Mouse (Mus musculus) heart, postnatal 10 days (tissue): ENCODE measurements around the gene Dhrs3. TPM values are rescaled to one million over a fixed set of nuclear protein-coding genes. Genes with fewer than 3 reads are reported as not detected.
A peak's percentile ranks its signal among the peaks of the same experiment; 100 is the strongest.

Experiments
- DNase-seq, 2 experiments: peaks; one replicate each; pipeline ENCODE4 v3.0.0; 2021
- intact Hi-C: fragments of 180-260 bp; cut with DNase I; formaldehyde crosslinking; loops from one replicate; pipeline ENCODE4 v1.15.1; 2025
- total RNA-seq, 2 experiments: library from RNA; stranded (reverse); gene quantifications; 2 replicates each; pipeline ENCODE4 v1.2.3; 2021

Dhrs3 gene
- total RNA-seq, 2 experiments from 2014 or later = 90.2 to 95.2 TPM

DNA sequence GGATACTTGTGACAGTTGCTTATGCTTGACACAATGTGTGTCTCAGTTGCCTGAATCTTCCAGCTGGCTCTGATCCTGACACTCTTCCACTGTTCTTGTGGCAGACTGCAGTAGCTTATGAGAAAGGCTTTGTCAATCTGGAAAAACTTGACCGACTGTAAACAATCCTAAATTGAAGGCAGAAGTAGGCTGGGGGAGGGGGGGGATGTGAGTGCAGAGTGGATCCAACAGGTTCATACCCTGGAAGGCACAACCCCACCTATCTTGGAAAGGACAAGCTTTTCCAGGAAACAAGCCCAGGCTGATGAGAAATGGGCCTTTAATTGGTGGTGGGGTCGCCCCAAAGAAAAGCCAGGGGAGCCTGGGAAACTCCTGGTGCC, 2.6 kb downstream of the Dhrs3 start:
- DNase-seq = peak; percentile 57 to 60
- intact Hi-C loops = loop anchor here (10.0 kb wide), 1 partner anchor 120 kb away; no protein-coding TSS in a partner anchor

DNA sequence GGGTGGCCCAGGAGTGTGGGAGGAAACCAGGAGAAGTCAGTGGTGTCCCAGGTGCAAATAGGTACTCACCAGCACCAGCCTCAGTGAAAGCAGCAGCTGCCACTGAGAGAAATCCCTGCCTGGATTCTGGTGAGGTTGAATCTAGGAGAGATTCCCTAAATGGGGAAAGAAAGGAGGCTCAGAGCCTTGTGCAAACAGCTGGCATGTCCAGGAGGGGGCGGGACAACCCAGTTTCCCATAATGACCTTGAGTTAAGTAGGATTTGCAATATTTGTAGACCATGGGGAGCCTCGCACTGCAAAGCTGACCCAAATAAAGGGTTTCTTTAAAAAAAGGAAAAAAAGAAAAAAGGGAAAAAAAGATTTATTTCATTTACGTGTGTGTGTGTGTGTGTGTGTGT, 3.7 kb downstream of the Dhrs3 start:
- intact Hi-C loops = loop anchor here (1.0 to 10.0 kb wide), 2 partner anchors 118 to 155 kb away; no protein-coding TSS in a partner anchor
- DNase-seq = peak; percentile 81 to 83

DNA sequence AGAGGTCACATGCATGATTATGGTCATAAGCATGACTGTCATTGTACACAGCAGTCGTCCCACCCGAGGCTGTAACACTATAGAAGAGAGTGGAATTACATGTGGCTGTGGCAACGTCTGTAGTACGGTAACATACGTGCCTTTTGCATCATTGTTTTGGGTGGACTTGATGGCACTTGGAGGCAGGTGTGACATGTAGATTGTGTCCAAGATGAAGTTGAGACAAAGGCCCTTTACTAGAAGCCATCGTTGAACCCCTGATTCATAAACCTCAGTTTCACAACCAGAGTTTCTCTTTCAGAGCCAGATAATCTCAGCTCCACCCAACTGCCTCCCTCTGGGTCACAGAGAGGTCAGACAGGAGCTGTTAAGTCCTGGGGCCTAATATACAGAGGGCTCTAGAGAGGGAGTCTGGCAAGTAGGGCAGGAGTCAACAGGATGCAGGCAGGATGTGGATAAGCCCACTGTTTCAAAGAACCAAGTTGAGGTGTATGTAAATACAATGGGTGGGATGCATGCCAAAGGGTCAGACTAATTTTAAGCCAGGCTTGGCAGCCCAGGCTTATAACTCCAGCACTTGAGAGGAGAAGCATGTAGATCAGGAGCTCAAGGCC, 5.5 kb downstream of the Dhrs3 start:
- intact Hi-C loops = loop anchor here (10.0 kb wide), 1 partner anchor 117 kb away; no protein-coding TSS in a partner anchor
- peak; percentile 78 to 81 for DNase-seq

- no peak for DNase-seq
- intact Hi-C loops = loop anchor here (10.0 kb wide), 1 partner anchor 116 kb away; no protein-coding TSS in a partner anchor
Observed at GRCm38 (mm10) chr4:144898737-144899136, 6.1 kb downstream of the Dhrs3 start.

GRCm38 (mm10) chr4:144901561-144902111, 9.0 kb downstream of the Dhrs3 start:
- intact Hi-C loops = no loop called here
- no peak for DNase-seq

DNA sequence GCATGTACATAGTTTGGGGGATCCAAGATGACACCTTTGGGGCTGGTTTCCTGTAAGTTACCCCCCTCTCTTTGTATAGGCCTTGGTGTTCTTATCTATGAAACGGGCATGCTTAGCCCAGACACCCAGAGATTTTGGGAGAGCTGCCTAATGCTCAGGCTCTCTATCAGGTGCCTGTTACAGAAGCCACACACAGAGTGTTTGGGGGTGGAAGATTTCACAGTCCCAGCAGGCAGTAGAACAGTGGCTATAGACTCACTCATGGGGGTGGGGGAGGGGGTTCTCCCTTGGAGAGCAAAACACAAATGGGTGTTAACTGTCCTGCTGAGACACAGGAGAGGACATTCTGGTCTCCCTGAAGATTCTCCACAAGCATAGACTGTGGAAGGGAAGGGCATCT, 10.5 kb downstream of the Dhrs3 start:
- intact Hi-C loops = no loop called here
- DNase-seq = no peak

- DNase-seq = peak; percentile 64 to 67
- intact Hi-C loops = no loop called here
Observed at GRCm38 (mm10) chr4:144903932-144904331, 11.3 kb downstream of the Dhrs3 start.

GRCm38 (mm10) chr4:144905128-144905527, 12.5 kb downstream of the Dhrs3 start:
- DNase-seq = no peak
- intact Hi-C loops = no loop called here

GRCm38 (mm10) chr4:144906001-144906889, 13.6 kb downstream of the Dhrs3 start:
- intact Hi-C loops = no loop called here
- DNase-seq = peak; percentile 75 to 80

GRCm38 (mm10) chr4:144906978-144907703, 14.5 kb downstream of the Dhrs3 start:
- intact Hi-C loops = no loop called here
- peak in 1 of 2 experiments; percentile 61 for DNase-seq

DNA sequence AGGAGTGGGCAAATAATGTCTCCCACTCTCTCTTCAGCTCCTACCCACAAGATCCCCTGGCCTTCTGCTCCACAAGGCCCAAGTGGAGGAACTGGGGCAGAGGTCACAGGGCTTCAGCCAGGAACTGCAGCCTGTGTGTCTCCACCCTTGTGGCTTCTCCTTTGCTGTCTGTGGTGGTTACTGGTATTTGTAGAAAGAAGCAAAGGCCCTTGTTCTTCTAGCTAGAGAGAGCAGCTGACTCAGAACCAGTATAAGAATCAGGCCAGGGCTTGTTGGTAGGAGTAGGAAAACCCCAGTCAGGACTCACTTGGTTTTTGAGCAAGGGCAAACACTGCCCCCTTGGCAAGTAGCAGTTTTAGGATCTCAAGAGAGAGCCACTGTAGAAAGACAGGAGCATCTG, 16.2 kb downstream of the Dhrs3 start:
- intact Hi-C loops = loop anchor here (2.0 kb wide), 1 partner anchor 20 kb away; no protein-coding TSS in a partner anchor
- DNase-seq = peak in 1 of 2 experiments; percentile 53

- intact Hi-C loops = no loop called here
- no peak for DNase-seq
Observed at GRCm38 (mm10) chr4:144910281-144910680, 17.7 kb downstream of the Dhrs3 start.

- DNase-seq = no peak
- intact Hi-C loops = no loop called here
Observed at GRCm38 (mm10) chr4:144913298-144914152, 20.9 kb downstream of the Dhrs3 start.

DNA sequence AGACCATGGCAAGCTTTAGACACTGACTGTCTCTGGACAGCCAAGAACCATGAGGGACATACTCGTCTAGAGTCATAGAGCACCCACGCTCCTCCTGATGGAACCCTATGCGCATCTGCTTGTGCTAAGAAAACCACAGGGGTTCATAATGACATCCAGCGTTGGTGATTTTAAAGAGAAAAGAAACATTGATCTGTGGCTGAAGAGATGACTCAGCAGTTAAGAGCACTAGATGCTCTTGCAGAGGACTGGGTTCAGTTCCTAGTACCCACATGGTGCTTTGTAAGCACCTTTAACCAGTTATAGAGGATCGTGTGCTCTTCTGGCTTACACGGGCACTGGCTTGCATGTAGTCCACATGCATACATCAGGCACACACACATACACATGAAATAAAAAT, 23.9 kb downstream of the Dhrs3 start:
- intact Hi-C loops = no loop called here
- DNase-seq = no peak

- intact Hi-C loops = no loop called here
- DNase-seq = no peak
Observed at GRCm38 (mm10) chr4:144917101-144917500, 24.5 kb downstream of the Dhrs3 start.

DNA sequence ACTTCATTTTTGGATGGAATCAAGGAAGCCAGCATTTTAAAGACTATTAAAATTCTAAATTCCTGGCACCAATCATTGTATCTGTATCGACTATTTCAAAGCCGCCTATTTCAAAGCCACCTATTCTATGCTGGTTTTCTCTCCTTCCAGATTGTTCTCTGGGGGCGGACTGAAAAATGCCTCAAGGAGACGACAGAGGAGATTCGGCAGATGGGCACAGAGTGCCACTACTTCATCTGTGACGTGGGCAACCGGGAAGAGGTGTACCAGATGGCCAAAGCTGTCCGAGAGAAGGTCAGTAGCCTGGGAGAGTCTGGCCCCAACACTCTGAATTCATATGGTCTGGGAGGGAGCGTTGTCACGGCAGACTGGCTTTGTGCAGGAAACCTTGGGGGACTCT, 25.9 kb downstream of the Dhrs3 start:
- intact Hi-C loops = no loop called here
- no peak for DNase-seq

GRCm38 (mm10) chr4:144928693-144929436, 36.2 kb downstream of the Dhrs3 start:
- intact Hi-C loops = loop anchor here (2.0 kb wide), 1 partner anchor 20 kb away; no protein-coding TSS in a partner anchor
- DNase-seq = no peak

- intact Hi-C loops = loop anchor here (2.0 kb wide), 3 partner anchors 17 to 37 kb away; partner anchors contain the start of gene Dhrs3
- peak; percentile 81 to 83 for DNase-seq
Observed at GRCm38 (mm10) chr4:144929811-144930221, 37.2 kb downstream of the Dhrs3 start.

GRCm38 (mm10) chr4:144930366-144930765, 37.7 kb downstream of the Dhrs3 start:
- DNase-seq = peak; percentile 93 to 95
- intact Hi-C loops = loop anchor here (2.0 kb wide), 2 partner anchors 16 to 38 kb away; partner anchors contain the start of gene Dhrs3
